In the genomic region with DNA sequence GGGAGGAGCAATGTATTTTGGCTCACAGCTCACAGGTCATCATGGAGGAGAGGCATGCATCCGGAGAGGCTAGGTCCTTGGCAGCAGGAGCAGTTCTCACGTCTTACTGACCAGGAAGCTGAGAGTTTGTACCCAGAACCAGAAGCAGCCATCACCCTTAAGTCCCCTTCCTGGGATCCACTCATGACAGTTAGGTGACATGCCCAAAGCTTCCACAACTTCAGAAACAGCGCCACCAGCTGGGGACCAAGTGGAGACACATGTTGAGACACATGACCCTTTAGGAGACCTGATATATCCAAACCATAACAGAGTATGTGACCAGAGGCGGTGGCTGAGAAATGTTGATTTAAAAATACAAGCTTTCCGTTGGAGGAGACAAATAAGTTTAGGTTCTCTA, we compare ENCODE assay signal across 24 mouse cellular contexts. TPM values are rescaled to one million over a fixed set of nuclear protein-coding genes. Genes with fewer than 3 reads are reported as not detected.
DNase-seq lines count a peak whose midpoint lies in the region; TF ChIP-seq lines count a peak whose summit lies in the region.
"Had no signal": no experiment of that assay in that cellular context is flagged by ENCODE, and none has a peak within 500 bp of the region (broad histone marks: within the 10 kb centered on the region; RNA-seq: fewer than 3 reads in every experiment).

No protein-coding gene starts in this region.

- no peak overlapping the region for H3K4me3 ChIP-seq in kidney, adult 2 months (ENCODE audit: insufficient read depth, low read depth, low read length)
- no peak overlapping the region for H3K4me3 ChIP-seq in MEL (ENCODE audit: control insufficient read depth in 1 of 2, insufficient read depth in 1 of 2, low read depth in 2 of 2, low read length in 2 of 2)
- H3K4me3 ChIP-seq: hindbrain, embryonic 12.5 days; kidney, embryonic 15.5 days; limb, embryonic 10.5 days; midbrain, embryonic 12.5 days; myocyte had no signal

- DNase-seq in kidney, adult 2 months: no peak
- no peak for DNase-seq in kidney, postnatal 25 days
- peak; percentile 8 to 50 for DNase-seq in spleen, postnatal 4 days (ENCODE audit: low spot score in 2 of 2)
- no peak for DNase-seq in spleen, adult 18-20 months
- DNase-seq in MEL (ENCODE audit: low read depth, low spot score): peak; percentile 41
- peak; percentile 15 for DNase-seq in retina, embryonic 14.5 days (ENCODE audit: low spot score)
- no peak for DNase-seq in layer of hippocampus, adult 9-11 months
- no peak for DNase-seq in kidney, postnatal 36 days
- DNase-seq: cerebellum, adult 8-10 months; gastrocnemius, postnatal 36 days; lung, adult 18-20 months; right cerebral cortex, postnatal 25 days; thymus, postnatal 36 days had no signal

- no peaks in the 10 kb centered on the region for H3K4me1 ChIP-seq in kidney, adult 2 months (ENCODE audit: control insufficient read depth, insufficient read depth, low read length)
- H3K4me1 ChIP-seq in MEL (ENCODE audit: control insufficient read depth in 1 of 2, insufficient read depth in 2 of 2, low read length in 2 of 2): no peaks in the 10 kb centered on the region
- H3K4me1 ChIP-seq: hindbrain, embryonic 12.5 days; kidney, embryonic 15.5 days; midbrain, embryonic 12.5 days had no signal

- peak; percentile 15; the same call in 1 of the 2 replicates for TF ChIP-seq CTCF in kidney, adult 2 months (conservative IDR thresholded peaks at IDR 0.05; ENCODE audit: insufficient read depth, insufficient read length, low read depth, low read length)
- TF ChIP-seq CTCF in MEL (IDR thresholded peaks at IDR 0.05 in 2 of 3, conservative IDR thresholded peaks at IDR 0.05 in 1 of 3; ENCODE audit: control insufficient read depth in 1 of 3, insufficient read depth in 1 of 3, low read depth in 2 of 3, low read length in 3 of 3, poor library complexity in 1 of 3, severe bottlenecking in 1 of 3): peak; percentile 45 to 51 (median 49)

- no peak overlapping the region for H3K27ac ChIP-seq in kidney, adult 2 months (ENCODE audit: insufficient read depth, low read depth, low read length)
- no peak overlapping the region for H3K27ac ChIP-seq in MEL (ENCODE audit: control insufficient read depth, low read depth, low read length)
- H3K27ac ChIP-seq: hindbrain, embryonic 12.5 days; kidney, embryonic 15.5 days; limb, embryonic 10.5 days; midbrain, embryonic 12.5 days had no signal

- H3K9me3 ChIP-seq in MEL (replicated peaks; ENCODE audit: insufficient read depth, low read length): no peaks in the 10 kb centered on the region
- H3K9me3 ChIP-seq: hindbrain, embryonic 12.5 days; kidney, embryonic 15.5 days; limb, embryonic 10.5 days; midbrain, embryonic 12.5 days had no signal

- H3K79me2 ChIP-seq in MEL (ENCODE audit: control insufficient read depth, insufficient read depth, low read length, poor library complexity): no peaks in the 10 kb centered on the region

- TF ChIP-seq POLR2A in kidney, adult 2 months (IDR thresholded peaks at IDR 0.05; ENCODE audit: low read depth, low read length): no peak
- TF ChIP-seq POLR2A in MEL (IDR thresholded peaks at IDR 0.05; ENCODE audit: control insufficient read depth in 1 of 2, insufficient read depth in 1 of 2, low read depth in 1 of 2, low read length in 2 of 2, poor library complexity in 1 of 2): no peak

- no peak overlapping the region for H3K9ac ChIP-seq in MEL (ENCODE audit: control insufficient read depth, low read depth, low read length, poor library complexity, severe bottlenecking)
- H3K9ac ChIP-seq: hindbrain, embryonic 12.5 days; kidney, embryonic 15.5 days; midbrain, embryonic 12.5 days had no signal

- no peaks in the 10 kb centered on the region for H3K36me3 ChIP-seq in kidney, adult 2 months (ENCODE audit: control insufficient read depth, insufficient read depth, low read length)
- H3K36me3 ChIP-seq in MEL (ENCODE audit: control insufficient read depth in 1 of 2, insufficient read depth in 2 of 2, low read length in 2 of 2): no peaks in the 10 kb centered on the region
- H3K36me3 ChIP-seq: hindbrain, embryonic 12.5 days; kidney, embryonic 15.5 days; limb, embryonic 10.5 days; midbrain, embryonic 12.5 days had no signal

- H3K27me3 ChIP-seq in kidney, adult 2 months (replicated peaks; ENCODE audit: control insufficient read depth, insufficient read depth, low read length): no peaks in the 10 kb centered on the region
- H3K27me3 ChIP-seq in MEL (ENCODE audit: control insufficient read depth in 1 of 2, insufficient read depth in 2 of 2, low read length in 2 of 2): no peaks in the 10 kb centered on the region; a peak in 1 of 4 replicates
- H3K27me3 ChIP-seq: hindbrain, embryonic 12.5 days; kidney, embryonic 15.5 days; midbrain, embryonic 12.5 days had no signal

- no peak for TF ChIP-seq EP300 in MEL (IDR thresholded peaks at IDR 0.05; ENCODE audit: low read depth in 1 of 2, low read length in 2 of 2)

- 70% methylated on average over 5 of the region's 5 CpGs for WGBS in kidney, adult 2 months

- peak; percentile 20; the same call in 1 of the 2 replicates for TF ChIP-seq RAD21 in MEL (IDR thresholded peaks at IDR 0.05; ENCODE audit: low read depth, low read length)

TF ChIP-seq in MEL, 35 proteins besides CTCF, POLR2A, EP300 and RAD21:
- peak; percentile 46 for TF ChIP-seq SMC3 (IDR thresholded peaks at IDR 0.05; ENCODE audit: low read depth, low read length)
- TF ChIP-seq ZC3H11A (IDR thresholded peaks at IDR 0.05; ENCODE audit: low read depth, low read length): no peak
- TF ChIP-seq GABPA (IDR thresholded peaks at IDR 0.05; ENCODE audit: low read depth, low read length): no peak

RNA-seq across cellular contexts. Expression of a gene that starts 8.0 kb away (rescaled TPM):
- polyA plus RNA-seq in kidney, adult 2 months (2012; rRNA removed): not detected in 2 replicates
- not detected in 2 replicates for total RNA-seq in MEL (2012; rRNA removed)
- polyA plus RNA-seq in MEL (2012; ENCODE audit: insufficient read depth in 1 of 2, insufficient read length in 2 of 2, low read depth in 1 of 2, low replicate concordance in 2 of 2, missing spikeins in 1 of 2): under 1 TPM in 1 of 2 experiments, not detected in 1; 0.01 TPM
- total RNA-seq: adrenal gland, adult 18-20 months; gastrocnemius, postnatal 36 days; layer of hippocampus, postnatal 14 days had no signal
- polyA plus RNA-seq: brain, embryonic 14.5 days; forebrain, embryonic 16.5 days; heart, embryonic 14.5 days; hindbrain, embryonic 12.5 days; kidney, embryonic 15.5 days; limb, embryonic 10.5 days; midbrain, embryonic 12.5 days; myocyte; stomach, embryonic 14.5 days had no signal

RNA-seq across cellular contexts. Expression of a gene that starts 8.3 kb away (rescaled TPM):
- polyA plus RNA-seq in kidney, adult 2 months (2012; rRNA removed): not detected in 2 replicates
- not detected in 2 replicates for total RNA-seq in MEL (2012; rRNA removed)
- polyA plus RNA-seq in MEL (2012; ENCODE audit: insufficient read depth in 1 of 2, insufficient read length in 2 of 2, low read depth in 1 of 2, low replicate concordance in 2 of 2, missing spikeins in 1 of 2): not detected
- total RNA-seq: adrenal gland, adult 18-20 months; gastrocnemius, postnatal 36 days; layer of hippocampus, postnatal 14 days had no signal
- polyA plus RNA-seq: brain, embryonic 14.5 days; forebrain, embryonic 16.5 days; heart, embryonic 14.5 days; hindbrain, embryonic 12.5 days; kidney, embryonic 15.5 days; limb, embryonic 10.5 days; midbrain, embryonic 12.5 days; myocyte; stomach, embryonic 14.5 days had no signal

RNA-seq across cellular contexts. Expression of a gene that starts 19.3 kb away (rescaled TPM):
- not detected in 2 replicates for polyA plus RNA-seq in kidney, adult 2 months (2012; rRNA removed)
- not detected in 2 replicates for total RNA-seq in MEL (2012; rRNA removed)
- polyA plus RNA-seq in MEL (2012; ENCODE audit: insufficient read depth in 1 of 2, insufficient read length in 2 of 2, low read depth in 1 of 2, low replicate concordance in 2 of 2, missing spikeins in 1 of 2): not detected
- total RNA-seq: adrenal gland, adult 18-20 months; gastrocnemius, postnatal 36 days; layer of hippocampus, postnatal 14 days had no signal
- polyA plus RNA-seq: brain, embryonic 14.5 days; forebrain, embryonic 16.5 days; heart, embryonic 14.5 days; hindbrain, embryonic 12.5 days; kidney, embryonic 15.5 days; limb, embryonic 10.5 days; midbrain, embryonic 12.5 days; myocyte; stomach, embryonic 14.5 days had no signal

RNA-seq across cellular contexts. Expression of a gene that starts 43.3 kb away (rescaled TPM):
- polyA plus RNA-seq in kidney, adult 2 months (2012; rRNA removed): 8.5 and 10.3 TPM in 2 replicates
- total RNA-seq in MEL (2012; rRNA removed): 0.12 and 0.13 TPM in 2 replicates
- under 1 TPM in 1 of 2 experiments, not detected in 1; 0.60 TPM for polyA plus RNA-seq in MEL (2012; ENCODE audit: insufficient read depth in 1 of 2, insufficient read length in 2 of 2, low read depth in 1 of 2, low replicate concordance in 2 of 2, missing spikeins in 1 of 2)

Comparison
In these comparisons a context has a peak if more than half of its experiments do, and no peak if none do; other contexts are left out.
1. DNase-seq: peak in spleen, postnatal 4 days (2 of 2), MEL (single experiment) and retina, embryonic 14.5 days (single experiment); none in kidney, adult 2 months (single experiment), kidney, postnatal 25 days (0 of 2), spleen, adult 18-20 months (0 of 2), layer of hippocampus, adult 9-11 months (single experiment) and kidney, postnatal 36 days (0 of 2).